Mouse (Mus musculus): ENCODE measurements around the gene Dpf1. TPM values are rescaled to one million over a fixed set of nuclear protein-coding genes. Genes with fewer than 3 reads are reported as not detected.
A peak's percentile ranks its signal among the peaks of the same experiment; 100 is the strongest.

Gene Dpf1
- total RNA-seq, 2 experiments from 2014 or later: 129 to 138 TPM

DNA sequence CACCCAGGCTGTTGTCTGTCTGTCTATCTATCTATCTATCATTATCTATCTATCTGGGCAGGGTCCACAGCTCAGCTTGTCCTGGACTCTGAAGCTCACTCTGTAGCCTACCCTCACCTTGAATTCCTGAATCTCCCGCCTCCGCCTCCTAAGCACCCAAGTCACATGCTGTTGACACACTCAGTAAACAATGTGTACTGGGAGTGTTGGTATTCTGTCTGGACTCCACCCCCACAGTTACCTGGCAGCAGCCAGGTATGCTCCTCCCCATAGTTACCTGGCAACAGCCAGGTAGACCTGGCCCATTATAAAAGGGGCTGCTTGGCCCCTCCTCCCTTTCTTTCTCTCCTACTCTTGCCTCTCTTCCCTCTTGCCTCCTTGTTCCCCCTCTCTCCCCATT is 15.7 kb upstream of the Dpf1 start:
- no peak for DNase-seq (ENCODE audit: low spot score in 2 of 2)

- DNase-seq (ENCODE audit: low spot score in 2 of 2): peak; percentile 74 to 78
These were observed 14.7 kb upstream of the Dpf1 start, which contains the start of gene Ppp1r14a for GRCm38 (mm10) chr7:29288942-29289638. TSS of gene Ppp1r14a (plus strand) at chr7:29289308.

- DNase-seq (ENCODE audit: low spot score in 2 of 2): no peak
These were observed 13.9 kb upstream of the Dpf1 start for GRCm38 (mm10) chr7:29289856-29290255.

- peak in 1 of 2 experiments; percentile 34 for DNase-seq (ENCODE audit: low spot score in 2 of 2)
These were observed 12.9 kb upstream of the Dpf1 start for GRCm38 (mm10) chr7:29290691-29291485.

GRCm38 (mm10) chr7:29291616-29292457 is 11.9 kb upstream of the Dpf1 start:
- DNase-seq (ENCODE audit: low spot score in 2 of 2): peak in 1 of 2 experiments; percentile 34

- DNase-seq (ENCODE audit: low spot score in 2 of 2): no peak
These were observed 11.2 kb upstream of the Dpf1 start for GRCm38 (mm10) chr7:29292458-29293098.

- DNase-seq (ENCODE audit: low spot score in 2 of 2): peak in 1 of 2 experiments; percentile 21
These were observed 10.4 kb upstream of the Dpf1 start for GRCm38 (mm10) chr7:29293131-29294065.

DNA sequence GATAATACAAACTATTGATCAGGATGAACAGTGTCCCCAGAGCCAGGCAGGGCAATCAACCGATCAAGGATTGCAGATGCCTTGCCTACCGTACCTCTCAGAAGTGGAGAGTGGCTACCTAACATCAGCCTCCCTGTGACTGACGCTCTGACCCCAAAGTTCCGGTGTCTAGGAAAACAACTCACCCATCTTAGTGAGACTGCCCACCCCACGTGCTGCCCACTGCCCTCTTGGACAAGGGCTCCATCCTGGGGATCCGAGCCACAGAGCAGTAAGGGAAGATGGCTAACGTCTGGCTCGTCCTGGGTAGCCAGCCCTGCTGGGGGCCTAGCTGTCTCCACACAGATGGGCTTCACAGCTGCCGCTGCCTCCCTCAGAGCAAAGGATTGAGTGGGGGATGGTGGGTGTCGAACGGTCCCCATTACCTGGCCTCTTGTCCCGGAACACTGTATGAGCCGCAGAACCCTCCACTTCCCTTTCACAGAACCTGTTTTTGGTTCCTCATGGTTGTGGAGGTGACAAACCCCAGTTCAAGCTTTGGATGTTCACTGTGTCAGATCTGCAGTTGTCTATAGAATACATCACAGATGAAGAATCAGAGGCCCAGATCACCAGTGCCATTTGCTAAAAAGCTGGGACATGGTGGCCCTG is 9.5 kb upstream of the Dpf1 start:
- DNase-seq (ENCODE audit: low spot score in 2 of 2): peak in 1 of 2 experiments; percentile 14

- DNase-seq (ENCODE audit: low spot score in 2 of 2): no peak
These were observed 7.7 kb upstream of the Dpf1 start for GRCm38 (mm10) chr7:29295861-29296647.

DNA sequence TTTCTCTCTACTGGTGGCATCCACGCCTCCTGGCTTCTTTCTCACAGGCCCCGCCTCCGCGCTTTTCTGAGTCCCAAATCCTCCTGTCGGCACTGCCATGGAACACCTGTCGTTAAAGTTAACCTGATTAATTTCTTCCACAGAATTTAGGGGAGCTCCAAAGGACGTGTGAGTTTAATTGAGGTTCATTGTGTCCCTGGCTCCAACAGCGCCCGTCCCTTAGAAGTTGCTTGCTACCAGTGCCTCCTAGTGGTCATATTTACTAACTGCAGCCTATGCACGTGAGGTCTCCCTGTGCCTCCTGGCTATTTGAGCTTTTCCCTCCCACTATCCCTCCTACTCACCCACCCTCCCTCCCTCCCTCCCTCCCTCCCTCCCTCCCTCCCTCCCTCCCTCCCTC is 6.8 kb upstream of the Dpf1 start:
- DNase-seq (ENCODE audit: low spot score in 2 of 2): peak; percentile 64 to 72

- peak; percentile 78 to 84 for DNase-seq (ENCODE audit: low spot score in 2 of 2)
These were observed 2.6 kb upstream of the Dpf1 start for GRCm38 (mm10) chr7:29301127-29301566.

- no peak for DNase-seq (ENCODE audit: low spot score in 2 of 2)
These were observed 1.1 kb upstream of the Dpf1 start for GRCm38 (mm10) chr7:29302641-29303040.

- peak; percentile 32 to 54 for DNase-seq (ENCODE audit: low spot score in 2 of 2)
These were observed 912 bp downstream of the Dpf1 start for GRCm38 (mm10) chr7:29304463-29305262.

- DNase-seq (ENCODE audit: low spot score in 2 of 2): peak; percentile 30 to 49
These were observed 1.7 kb downstream of the Dpf1 start for GRCm38 (mm10) chr7:29305263-29305988.

DNA sequence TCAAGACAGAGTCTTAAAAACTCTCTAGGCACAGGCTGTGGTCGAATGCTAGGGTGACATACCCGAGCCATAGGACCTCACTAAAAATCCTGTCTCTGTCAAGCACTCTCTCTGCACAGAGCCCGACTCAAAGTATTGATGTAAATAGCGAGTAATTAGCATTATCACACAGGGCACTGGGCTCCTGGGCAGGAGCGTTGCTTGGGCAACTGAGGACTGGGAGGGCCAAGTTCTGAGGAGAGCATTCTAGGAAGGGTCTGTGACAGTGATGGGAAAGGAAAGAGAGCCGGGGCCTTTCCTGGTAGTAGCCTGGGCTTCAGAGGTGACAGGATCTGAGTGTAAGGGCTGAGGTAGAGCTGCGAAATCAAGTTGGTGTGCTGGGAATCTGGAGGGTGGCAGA is 2.4 kb downstream of the Dpf1 start:
- no peak for DNase-seq (ENCODE audit: low spot score in 2 of 2)

GRCm38 (mm10) chr7:29306619-29307018 is 2.9 kb downstream of the Dpf1 start:
- peak; percentile 46 to 68 for DNase-seq (ENCODE audit: low spot score in 2 of 2)

All from layer of hippocampus, postnatal 10 days (tissue).